Mouse (Mus musculus) retina, postnatal 1 day (tissue): Measurements from ENCODE around the gene Wdr18.
A peak's percentile ranks its signal among the peaks of the same experiment; 100 is the strongest.

Experiments
- DNase-seq: peaks from one replicate; pipeline ENCODE4 v3.0.0-alpha.2; 2012

The Wdr18 gene

DNA sequence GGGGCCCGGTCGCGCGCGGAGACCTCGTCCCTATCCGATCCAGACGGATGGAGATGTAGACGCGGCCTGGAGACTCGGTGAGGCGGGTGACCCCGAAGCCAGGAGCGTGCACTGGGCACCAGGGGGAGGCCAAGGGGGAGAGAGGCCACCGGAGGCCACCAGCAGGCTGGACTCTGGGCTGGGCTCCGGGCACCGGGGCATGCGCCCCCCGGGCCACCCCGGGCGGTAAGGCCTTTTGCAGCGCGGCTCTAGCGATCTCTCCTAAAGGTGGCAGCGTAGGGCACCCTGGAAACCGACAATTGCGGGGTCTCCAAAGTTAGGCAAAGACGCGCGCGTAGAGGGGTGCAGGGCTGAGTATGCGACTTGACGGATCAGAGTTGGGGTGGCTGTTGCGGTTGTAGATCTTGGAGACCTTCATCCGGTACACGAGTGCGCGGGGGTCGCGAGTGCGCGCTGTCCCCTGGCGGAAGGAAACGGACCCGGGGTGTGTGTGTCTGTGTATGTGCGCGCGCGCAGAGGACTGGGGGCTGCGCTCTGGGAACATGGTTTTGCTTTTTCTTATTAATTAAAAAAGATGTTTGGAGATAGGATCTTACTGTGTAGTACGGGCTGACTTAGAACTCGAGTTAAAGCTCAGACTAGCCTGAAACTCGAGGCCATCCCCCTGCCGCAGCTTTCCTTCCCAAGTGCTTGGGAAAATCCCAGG lies 32.5 kb upstream of the Wdr18 start:
- DNase-seq: peak; percentile 74

GRCm38 (mm10) chr10:79928030-79928694 lies 31.8 kb upstream of the Wdr18 start:
- DNase-seq: peak; percentile 63

DNA sequence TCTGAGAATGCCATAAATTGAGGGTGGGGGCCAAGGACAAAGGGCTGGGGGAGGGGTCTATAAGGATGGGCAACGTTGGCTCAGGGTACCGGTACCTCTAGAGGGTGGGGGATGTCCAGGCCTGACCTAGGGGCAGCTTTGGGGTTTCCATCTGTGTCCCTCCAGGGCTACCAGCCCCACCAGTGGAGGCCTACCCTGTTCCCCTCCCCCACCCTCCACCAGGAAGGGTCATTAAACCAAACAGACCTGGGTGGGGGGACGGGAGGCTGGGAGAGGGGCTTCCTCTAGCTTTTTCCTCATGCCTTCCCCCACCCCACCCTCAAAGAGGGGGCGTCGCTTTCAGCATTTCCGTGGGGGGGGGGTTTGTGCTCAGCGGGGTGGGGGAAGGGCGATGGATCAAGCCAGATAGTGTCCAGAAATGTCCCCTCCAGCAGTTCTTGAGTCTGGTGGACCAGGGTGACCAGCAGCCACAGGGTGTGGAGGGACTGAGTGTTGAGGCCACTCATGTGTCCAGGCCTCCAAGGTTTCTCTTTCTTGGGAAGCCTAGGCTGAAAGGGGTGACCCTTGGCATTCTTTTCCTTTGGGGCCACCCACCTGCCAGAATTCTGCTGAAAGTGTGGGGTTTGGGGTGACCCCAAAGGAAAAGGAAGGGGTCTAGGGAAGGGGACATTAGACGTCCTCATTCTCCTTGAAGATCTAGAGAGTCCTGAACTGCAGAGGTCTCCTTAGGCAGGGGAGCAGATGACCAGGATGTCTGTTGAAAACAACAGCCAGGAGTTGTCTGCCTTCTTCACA lies 30.8 kb upstream of the Wdr18 start:
- DNase-seq: no peak

GRCm38 (mm10) chr10:79929967-79930825 lies 29.8 kb upstream of the Wdr18 start:
- DNase-seq: no peak

- DNase-seq: no peak
Measured at GRCm38 (mm10) chr10:79930826-79931186, 29.1 kb upstream of the Wdr18 start.

DNA sequence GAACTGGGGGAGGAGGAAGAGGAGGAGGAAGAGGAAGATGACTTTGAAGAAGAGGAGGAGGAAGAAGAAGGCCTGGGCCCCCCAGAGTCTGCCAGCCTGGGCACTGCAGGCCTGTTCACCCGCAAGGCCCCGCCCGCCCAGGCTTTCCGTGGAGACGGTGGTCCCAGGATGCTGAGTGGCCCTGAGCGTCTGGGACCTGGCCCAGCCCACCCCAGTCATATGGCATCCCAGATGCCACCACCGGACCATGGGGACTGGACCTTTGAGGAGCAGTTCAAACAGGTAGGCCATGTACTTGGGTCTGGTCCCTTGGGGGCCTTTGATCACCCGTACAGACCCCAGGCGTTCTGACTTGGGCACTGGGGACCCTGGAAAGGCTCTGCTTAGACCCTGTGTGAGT lies 28.2 kb upstream of the Wdr18 start:
- no peak for DNase-seq

GRCm38 (mm10) chr10:79932736-79933135 lies 27.2 kb upstream of the Wdr18 start:
- DNase-seq: peak; percentile 67

DNA sequence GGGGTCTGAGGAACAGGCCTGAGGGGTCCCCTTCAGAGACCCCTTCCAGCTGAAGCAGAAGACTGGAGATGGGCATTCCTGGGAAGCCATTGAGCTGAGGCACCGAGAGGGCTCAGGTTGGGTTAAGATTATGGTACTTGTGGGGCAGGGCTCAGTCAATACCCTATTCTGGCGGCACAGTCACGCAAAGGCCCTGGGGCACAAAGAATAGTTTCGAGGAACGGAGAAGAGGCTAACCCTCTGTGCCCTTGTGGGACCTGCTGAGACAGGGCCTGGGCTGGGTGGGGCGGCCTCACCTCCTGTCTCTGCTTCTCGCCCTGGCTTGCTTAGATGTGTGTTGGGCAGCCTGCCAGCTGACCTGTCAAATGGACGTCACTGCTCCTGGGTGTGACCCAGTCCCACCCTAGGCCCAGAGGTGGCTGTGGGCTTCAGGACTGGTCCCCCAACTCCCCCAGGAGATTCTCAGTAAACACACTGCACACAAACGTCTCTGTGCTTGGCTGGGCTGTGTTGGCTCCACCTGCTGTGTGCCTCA lies 26.7 kb upstream of the Wdr18 start:
- DNase-seq: no peak

DNA sequence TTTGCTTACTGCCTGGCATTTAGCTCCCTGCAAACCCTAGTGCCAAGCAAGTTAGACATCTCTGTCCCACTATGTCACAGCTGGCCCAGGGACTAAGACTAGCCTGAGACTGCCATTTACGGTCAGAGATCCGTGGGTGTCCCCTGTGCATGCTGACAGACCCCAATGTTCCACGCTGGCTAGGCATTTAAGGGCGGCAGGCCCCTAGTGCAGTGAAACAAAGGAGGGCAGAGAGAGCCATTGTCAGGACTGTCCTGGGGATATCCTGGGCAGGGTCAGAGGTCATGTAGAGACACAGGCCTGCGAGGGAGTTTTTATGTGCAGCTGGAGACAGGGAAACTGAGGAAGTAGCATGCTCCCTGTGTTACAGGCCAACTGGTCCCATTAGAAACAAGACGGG lies 26.1 kb upstream of the Wdr18 start:
- no peak for DNase-seq

GRCm38 (mm10) chr10:79934272-79934721 lies 25.7 kb upstream of the Wdr18 start:
- no peak for DNase-seq

- DNase-seq: no peak
Measured at GRCm38 (mm10) chr10:79934794-79935569, 25.0 kb upstream of the Wdr18 start.

DNA sequence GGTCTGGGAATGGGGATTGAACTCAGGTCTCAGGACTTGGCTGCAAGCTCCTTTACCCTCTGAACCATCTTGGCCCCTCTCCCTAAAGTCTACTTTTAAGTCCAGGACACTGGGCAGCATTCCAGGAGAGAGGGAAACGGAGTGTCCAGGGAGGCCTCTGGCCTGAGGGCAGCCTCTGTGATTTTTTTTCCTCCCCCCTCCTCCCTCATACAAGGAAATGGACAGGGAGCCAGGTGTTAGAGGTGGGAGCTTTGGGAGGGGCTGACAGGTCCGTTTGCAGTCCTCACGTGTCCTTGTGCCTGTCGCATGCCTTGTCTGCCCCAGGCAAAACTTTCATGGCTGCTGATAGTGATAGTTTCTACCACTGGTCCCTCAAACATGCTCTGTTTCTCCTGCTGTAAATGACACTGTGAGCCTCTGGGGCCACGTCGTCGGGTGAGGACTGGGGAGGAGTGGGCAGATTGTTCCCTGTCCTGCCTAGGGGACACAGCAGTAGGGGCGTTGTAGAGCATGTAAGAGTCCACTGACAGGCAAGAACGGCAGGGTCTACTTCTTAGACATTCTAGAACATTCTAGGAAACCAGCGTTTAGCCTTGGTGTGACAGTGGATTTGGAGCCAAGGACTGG lies 23.6 kb upstream of the Wdr18 start:
- DNase-seq: no peak

DNA sequence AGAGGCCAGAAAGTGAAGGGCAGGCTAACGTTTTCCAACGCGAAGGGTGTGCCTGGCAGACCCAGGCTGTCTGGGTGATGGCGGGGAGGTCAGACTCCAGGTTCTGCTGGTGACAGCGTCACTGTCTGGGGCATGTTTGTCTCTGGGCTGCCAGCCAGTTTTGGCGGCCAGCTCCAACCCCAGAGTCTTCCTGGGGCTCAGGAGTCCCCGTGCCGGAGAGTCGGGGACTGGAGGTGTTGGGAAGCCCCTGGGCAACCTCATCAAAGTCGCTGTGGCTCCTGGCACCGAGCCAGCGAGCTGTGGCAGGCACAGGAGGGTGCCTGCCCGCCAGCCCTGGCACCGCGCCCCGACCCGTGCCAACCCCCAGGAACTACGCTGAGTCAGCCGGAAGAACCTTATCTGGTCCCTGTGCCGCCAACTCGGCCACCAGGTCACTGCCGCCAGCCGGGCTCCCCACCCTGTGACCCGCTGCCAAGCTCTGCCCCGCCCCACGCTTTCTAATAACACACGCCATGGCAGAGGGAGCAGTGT lies 23.0 kb upstream of the Wdr18 start:
- DNase-seq: peak; percentile 83

DNA sequence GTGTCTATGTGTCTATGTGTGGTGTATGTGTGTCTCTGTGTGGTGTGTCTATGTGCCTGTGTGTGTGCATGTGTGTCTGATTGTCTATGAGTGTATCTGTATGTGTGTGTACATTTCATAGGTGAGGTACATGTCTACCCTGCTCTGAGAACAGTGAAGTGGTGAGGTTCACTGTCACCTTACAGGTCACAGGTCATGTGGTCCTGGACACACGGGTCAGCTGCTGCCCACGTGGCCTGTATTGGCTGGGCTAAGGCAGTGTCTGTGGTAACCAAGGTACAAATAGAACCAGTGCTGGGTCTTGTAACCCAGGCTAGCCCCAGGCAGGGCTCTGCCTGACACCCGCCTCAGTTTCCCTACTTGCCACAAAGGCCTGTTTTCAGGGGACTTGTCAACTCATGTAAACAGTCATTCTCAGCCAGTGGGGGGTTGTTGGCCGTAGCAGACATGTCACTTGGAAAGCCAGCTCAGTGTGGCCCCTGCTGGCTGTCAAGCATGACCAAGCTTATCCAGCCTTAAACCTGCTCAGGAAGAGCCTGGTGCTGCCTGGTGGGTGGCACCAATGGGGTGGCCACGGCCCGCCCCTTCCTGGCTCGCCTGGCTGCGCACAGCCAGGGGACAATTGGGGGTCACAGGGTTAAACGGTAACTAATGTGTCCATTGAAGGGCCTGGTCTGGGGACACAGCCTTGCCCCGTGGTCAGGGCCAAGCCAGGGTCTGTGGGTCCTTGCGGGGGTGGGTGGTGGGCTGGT lies 22.0 kb upstream of the Wdr18 start:
- no peak for DNase-seq

- DNase-seq: no peak
Measured at GRCm38 (mm10) chr10:79940749-79941148, 19.2 kb upstream of the Wdr18 start.

DNA sequence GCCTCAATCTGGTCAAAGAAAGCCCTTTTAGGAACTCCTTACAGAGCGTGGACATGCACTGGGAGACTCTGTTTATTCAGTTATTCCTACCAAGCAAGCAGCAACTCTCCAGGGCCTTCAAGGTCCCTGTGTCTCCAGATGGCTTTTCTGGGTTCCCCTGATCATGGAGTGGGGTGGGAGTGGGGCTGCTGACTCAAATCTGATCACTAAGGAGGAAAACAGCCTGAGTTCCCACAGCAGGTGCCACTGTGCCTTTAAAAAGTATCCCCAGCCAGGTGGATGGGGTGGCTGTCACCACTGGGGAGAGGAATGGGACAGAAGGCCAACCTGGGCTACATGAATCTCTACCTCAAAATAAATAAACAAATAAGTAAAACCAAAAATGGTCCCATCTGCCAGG lies 17.0 kb upstream of the Wdr18 start:
- no peak for DNase-seq

- no peak for DNase-seq
Measured at GRCm38 (mm10) chr10:79943471-79943901, 16.5 kb upstream of the Wdr18 start.

DNA sequence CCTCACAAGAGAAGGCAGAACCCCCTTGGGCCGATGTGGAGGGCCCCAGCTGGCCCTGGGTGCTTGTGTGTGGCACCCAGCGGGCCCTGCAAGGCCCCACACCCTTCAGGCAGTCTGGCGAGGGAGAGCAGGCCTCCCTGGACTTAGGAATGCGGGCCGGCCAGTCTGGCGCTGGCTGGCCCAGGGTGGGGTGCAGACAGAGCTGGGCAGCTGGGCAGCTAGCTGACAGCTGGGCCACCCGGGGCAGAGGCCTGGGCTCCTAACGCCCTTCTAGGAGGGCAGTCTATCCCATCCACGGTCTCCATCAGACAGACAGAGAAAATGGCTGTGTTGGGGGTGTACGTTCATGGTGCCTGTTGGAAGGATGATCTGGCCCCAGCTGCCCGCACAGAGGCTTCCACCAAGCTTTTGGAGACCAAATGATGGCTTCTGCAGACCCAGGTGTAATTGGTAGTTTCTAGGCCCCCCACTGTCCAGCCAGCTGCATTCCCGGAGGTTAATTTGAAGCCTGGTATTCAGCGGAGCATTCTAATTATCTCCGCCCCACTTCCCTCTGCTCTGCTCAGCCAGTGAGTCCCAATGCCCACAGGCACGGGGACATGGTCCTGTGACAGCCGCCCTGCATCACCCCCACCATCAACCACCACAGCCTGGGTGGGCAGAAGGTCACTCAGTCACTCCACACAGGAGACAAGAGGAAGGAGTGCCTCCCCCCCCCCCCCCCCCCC lies 14.3 kb upstream of the Wdr18 start:
- peak; percentile 96 for DNase-seq

GRCm38 (mm10) chr10:79946752-79947322 lies 13.1 kb upstream of the Wdr18 start:
- DNase-seq: peak; percentile 68
